Mouse (Mus musculus) bone marrow, adult 2 months (tissue): ENCODE measurements around the gene Fam136a. TPM values are rescaled to one million over a fixed set of nuclear protein-coding genes. Genes with fewer than 3 reads are reported as not detected.

ENCODE experiments used
- H3K27ac ChIP-seq: fragments of 200-500 bp; 2 replicates; pipeline ENCODE4 v1.5.1; 2012; ENCODE audit warnings: low read depth, mild to moderate bottlenecking, control low read depth, inconsistent platforms, low read length; ENCODE audit not compliant: control insufficient read depth, poor library complexity, insufficient read depth
- H3K4me1 ChIP-seq: fragments of 200-500 bp; 2 replicates; pipeline ENCODE4 v1.6.1; 2011; ENCODE audit warnings: low read length; ENCODE audit not compliant: control insufficient read depth, insufficient read depth
- H3K4me3 ChIP-seq: fragments of 200-500 bp; replicated peaks from 2 replicates; pipeline ENCODE3; 2011; ENCODE audit warnings: mild to moderate bottlenecking, low read depth, low read length, control low read depth; ENCODE audit not compliant: control insufficient read depth
- CTCF ChIP-seq: fragments of 200-500 bp; IDR thresholded peaks from 2 replicates; pipeline ENCODE4 v1.5.1; 2011; ENCODE audit warnings: low read length, control low read depth; ENCODE audit not compliant: control insufficient read depth, insufficient read depth
- POLR2A ChIP-seq: fragments of 200-500 bp; IDR thresholded peaks from 2 replicates; pipeline ENCODE4 v1.6.1; 2011; ENCODE audit warnings: low read depth, mild to moderate bottlenecking, control low read depth, low read length, borderline replicate concordance; ENCODE audit not compliant: control insufficient read depth
- WGBS: fragments of 180-500 bp; shearing (Covaris S2); methylation state at CpG from one replicate; pipeline ENCODE4 v1.1.7; 2018; 5-methylcytosine and 5-hydroxymethylcytosine counted together
- polyA plus RNA-seq: library from polyadenylated mRNA; stranded (reverse); fragments of >200 nt; gene quantifications from 2 replicates; pipeline ENCODE4 v1.2.4, GENCODE M21; 2011; ENCODE audit warnings: low replicate concordance; ENCODE audit not compliant: missing spikeins, insufficient read depth, insufficient read length

The Fam136a gene
- polyA plus RNA-seq, 1 experiment: 24.3 TPM

DNA sequence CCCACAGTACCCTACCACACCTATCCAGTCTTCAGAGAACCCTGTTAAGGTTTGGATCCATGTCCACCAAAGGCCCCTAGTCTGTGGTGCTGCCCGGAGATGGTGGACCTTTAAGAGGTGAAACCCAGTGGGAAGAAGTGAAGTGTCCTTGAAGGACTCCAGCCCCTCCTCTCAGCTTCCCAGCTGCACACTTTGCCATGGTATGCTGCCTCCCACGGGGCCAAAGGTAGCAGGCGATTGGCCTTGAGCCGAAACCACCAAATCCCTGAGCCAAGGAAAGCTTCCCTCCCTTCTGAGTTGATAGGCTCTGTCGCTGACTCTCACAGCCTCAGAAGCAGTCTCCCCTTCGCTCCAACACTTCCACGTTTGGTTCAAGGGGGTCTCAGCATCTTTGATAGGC lies 4.8 kb upstream of the Fam136a start:
- Histone ChIP-seq H3K4me3 (no peak overlapping the region), H3K27ac (no peak overlapping the region), H3K4me1 (no peaks in the 10 kb centered on the region)
- WGBS: 70% methylated on average over 7 of the region's 7 CpGs
- TF ChIP-seq POLR2A (no peak), CTCF (no peak)

DNA sequence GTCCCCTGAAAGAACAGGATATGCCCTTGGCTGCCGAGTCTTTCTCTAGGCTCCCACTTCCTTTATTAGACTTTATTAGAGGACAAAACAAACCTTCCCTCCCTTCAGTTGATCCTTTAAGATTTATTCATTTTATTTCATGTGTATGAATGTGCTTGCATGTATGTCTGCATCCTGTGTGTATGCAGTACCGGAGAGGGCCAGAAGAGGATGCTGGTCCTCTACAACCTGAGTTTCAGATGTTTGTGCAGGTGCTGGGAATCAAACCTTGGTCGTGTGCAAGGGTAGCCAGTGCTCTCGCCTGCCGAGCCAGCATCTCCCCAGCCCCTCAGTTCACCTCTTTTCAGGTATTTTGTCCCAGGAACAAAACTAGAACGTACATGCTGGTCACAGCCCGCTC lies 4.1 kb upstream of the Fam136a start:
- WGBS: 82% methylated on average over 7 of the region's 7 CpGs
- no peak for TF ChIP-seq CTCF
- no peak for TF ChIP-seq POLR2A
- Histone ChIP-seq H3K4me3 (no peak overlapping the region), H3K27ac (no peak overlapping the region), H3K4me1 (no peaks in the 10 kb centered on the region; the same call in 1 of the 2 replicates)

DNA sequence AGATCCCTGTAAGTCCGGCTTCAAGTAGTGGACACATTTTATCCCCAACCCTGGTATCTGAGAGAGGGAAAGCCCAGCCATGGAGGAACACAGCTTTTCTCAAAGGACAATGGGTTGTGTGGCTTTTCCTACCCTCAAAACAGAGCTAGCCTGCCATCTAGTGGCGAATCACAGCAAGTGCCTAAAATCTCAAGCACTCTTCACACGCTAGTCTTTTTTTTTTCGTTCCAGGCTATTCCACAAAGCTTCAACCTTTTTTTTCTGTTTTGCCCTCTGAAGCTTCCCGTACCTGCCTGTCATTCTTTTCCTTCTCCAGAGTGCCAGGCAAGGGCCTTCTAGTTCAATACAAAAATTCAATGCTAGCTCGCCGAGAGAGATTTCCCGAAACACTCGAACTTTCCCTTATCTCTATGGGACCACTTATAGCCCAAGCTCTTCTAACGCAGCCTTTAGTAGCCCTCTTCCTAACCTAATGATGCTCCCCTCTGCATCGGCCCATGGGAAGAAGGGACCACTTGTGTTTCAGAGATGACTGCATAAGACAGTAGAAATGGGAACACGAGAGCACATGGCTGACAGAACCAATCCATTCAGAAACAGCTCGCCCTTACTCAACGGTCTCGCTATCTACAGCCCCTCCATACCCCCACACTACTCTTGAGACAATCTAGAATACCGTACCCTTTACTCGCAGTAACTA lies 854 bp upstream of the Fam136a start:
- WGBS: 1% methylated on average over 17 of the region's 17 CpGs
- Histone ChIP-seq H3K27ac (no peak overlapping the region), H3K4me3 (peak overlapping the region; percentile 72), H3K4me1 (no peaks in the 10 kb centered on the region; the same call in 1 of the 2 replicates)
- TF ChIP-seq POLR2A (no peak), CTCF (peak; percentile 73)

DNA sequence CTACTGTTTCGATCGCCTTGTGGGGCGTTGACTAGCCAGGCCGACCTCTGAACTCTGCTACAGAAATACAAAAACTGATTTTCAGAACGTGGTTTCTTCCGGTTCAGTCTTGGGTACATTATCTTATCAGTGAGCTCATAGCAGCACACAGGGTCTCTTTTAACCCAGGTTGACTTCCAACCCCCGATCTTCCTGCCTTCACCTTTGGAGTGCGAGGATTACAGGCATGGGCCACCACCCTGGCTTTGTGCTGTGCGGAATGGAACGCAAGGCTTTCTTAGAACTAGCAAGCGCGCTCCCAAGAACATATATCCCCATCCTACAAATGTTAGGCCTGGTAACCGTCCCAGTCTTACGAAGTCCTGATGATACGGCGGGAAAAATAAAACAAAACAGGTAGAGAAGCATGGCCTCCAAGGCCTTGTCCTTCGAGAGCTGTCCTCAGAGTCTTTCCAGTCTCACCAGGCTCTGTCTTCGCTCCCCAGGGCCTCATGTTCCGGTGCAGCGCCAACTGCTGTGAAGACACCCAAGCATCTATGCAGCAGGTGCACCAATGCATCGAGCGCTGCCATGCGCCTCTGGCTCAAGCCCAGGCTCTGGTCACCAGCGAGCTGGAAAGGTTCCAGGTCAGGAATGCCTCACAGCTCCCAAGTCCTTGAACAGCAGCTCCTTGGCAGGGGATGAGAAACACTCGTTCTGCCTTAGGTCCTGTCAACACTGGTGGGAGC lies 843 bp downstream of the Fam136a start:
- TF ChIP-seq POLR2A (no peak), CTCF (no peak)
- H3K4me1 ChIP-seq: peaks cover 1% of the 10 kb centered on the region; the same call in 1 of the 2 replicates
- 49% methylated on average over 25 of the region's 25 CpGs for WGBS
- H3K4me3 ChIP-seq: peak overlapping the region; percentile 72
- H3K27ac ChIP-seq: peak overlapping the region; percentile 30

DNA sequence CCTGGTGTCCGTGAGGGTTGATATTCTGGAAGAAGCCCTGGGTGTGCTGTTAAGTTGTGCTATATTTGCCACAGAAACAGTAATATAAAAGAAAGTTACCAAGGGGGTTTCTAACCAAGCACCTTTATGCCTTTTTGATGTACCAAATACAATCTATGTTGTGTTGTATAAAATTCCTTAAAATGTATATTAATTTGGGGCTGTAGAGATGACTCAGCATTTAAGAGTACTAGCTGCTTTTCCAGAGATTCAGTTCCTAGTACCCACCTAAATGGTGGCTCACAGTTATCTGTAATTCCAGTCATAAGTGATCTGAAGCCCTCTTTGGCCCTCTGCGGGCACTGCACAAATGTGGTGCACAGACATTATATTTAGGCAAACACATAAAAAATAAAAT lies 1.4 kb downstream of the Fam136a start:
- no peak overlapping the region for H3K27ac ChIP-seq
- TF ChIP-seq CTCF (no peak), POLR2A (no peak)
- WGBS: 78% methylated on average over 2 of the region's 2 CpGs
- peaks cover 1% of the 10 kb centered on the region; the same call in 1 of the 2 replicates for H3K4me1 ChIP-seq
- no peak overlapping the region for H3K4me3 ChIP-seq

DNA sequence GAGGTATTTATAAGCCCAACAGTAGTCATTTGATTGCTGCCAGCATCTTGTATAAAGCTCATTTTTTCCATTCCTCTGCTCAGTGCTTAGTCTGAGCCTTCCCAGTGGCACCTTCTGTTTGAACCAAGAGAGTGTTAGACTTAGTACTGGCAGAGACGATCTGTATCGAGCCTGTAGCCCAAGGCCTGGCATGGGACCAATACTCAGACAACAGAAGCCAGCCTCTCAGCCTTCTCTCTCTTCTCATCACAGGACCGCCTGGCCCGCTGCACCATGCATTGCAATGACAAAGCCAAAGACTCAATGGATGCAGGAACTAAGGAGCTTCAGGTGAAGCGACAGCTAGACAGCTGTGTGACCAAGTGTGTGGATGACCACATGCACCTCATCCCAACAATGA lies 3.0 kb downstream of the Fam136a start:
- peaks cover 1% of the 10 kb centered on the region; the same call in 1 of the 2 replicates for H3K4me1 ChIP-seq
- H3K27ac ChIP-seq: no peak overlapping the region
- no peak for TF ChIP-seq POLR2A
- TF ChIP-seq CTCF: no peak
- 75% methylated on average over 5 of the region's 5 CpGs for WGBS
- H3K4me3 ChIP-seq: no peak overlapping the region

DNA sequence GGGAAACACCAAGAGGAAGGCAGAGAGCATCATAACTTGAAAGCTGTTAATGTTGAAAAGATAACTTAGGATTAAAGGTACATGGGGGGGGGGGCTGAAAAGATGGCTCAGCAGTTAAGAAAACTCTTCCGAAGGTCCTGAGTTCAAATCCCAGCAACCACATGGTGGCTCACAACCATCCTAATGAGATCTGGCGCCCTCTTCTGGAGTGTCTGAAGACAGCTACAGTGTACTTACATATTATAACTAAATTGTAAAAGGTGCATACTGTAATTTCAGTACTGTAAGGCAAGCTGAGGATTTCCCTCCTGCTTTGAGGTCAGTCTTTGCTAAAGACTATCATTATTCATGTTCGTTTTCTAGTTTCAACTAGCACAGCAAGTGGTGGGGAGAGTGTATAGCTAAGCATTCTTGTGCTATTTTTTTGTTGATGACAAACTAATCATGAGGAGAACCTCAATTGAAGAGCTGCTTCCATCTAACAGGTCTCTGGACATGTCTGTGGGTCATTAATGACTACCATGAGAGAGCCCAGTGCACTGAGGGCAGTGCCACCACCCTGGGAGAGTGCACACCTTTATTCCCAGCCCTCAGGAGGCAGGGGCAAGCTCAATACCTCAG lies 4.8 kb downstream of the Fam136a start:
- TF ChIP-seq POLR2A: no peak
- no peak for TF ChIP-seq CTCF
- no peak overlapping the region for H3K4me3 ChIP-seq
- H3K27ac ChIP-seq: peak overlapping the region; percentile 51; the same call in 1 of the 2 replicates
- peaks cover 1% of the 10 kb centered on the region; the same call in 1 of the 2 replicates for H3K4me1 ChIP-seq
- WGBS: 52% methylated on average over 3 of the region's 3 CpGs

DNA sequence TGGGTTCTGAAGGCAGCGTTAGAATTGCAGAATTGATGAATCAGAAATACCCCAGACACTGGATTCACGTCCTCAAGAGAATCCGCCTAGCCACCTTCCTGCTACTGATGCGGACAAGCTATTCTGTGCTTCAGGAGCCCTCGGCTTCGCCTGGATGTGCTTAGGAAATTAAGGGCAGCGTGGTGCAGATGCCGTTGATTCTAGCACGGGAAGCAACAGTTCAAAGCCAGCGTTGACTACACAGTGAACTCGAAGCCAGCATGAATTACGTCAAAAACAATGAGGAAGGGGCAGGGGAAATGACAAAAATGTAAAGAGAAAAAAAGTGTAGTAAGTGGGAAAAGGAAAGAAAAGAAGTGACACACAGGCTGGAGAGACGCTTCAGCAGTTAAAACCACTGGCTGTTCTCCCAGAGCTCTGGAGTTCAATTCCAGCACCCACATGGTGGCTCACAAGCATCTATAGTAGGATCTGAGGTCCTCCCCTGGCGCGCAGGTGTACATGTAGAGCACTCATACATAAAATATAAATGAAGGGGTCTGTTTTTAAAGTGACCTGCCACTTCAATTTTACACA lies 5.4 kb downstream of the Fam136a start, which contains the start of gene Snrpg:
Gene Snrpg (plus strand): TSS at position 541 of the 576 bp plus-strand sequence.
- TF ChIP-seq CTCF (no peak), POLR2A (no peak)
- H3K4me1 ChIP-seq: peaks cover 1% of the 10 kb centered on the region; the same call in 1 of the 2 replicates
- peak within 1 kb of the TSS; percentile 89 for H3K4me3 ChIP-seq
- H3K27ac ChIP-seq: peak within 1 kb of the TSS; percentile 73
- WGBS: 12% methylated on average over 15 of the region's 15 CpGs
